Mouse (Mus musculus) ovary, adult 10 weeks (tissue): ENCODE results near the gene Tex264. TPM values are rescaled to one million over a fixed set of nuclear protein-coding genes. Genes with fewer than 3 reads are reported as not detected.

Experiments
- polyA plus RNA-seq: library from polyadenylated mRNA; stranded (reverse); fragments of 350-450 nt; fragmentation: Illumina TruSeq; extraction: RNeasy Lipid Tissue Mini Kit (QIAGEN cat#74804); gene quantifications from one replicate; pipeline ENCODE4 v1.2.3, GENCODE M21; 2014

The Tex264 gene
- polyA plus RNA-seq = 3.9 TPM

DNA sequence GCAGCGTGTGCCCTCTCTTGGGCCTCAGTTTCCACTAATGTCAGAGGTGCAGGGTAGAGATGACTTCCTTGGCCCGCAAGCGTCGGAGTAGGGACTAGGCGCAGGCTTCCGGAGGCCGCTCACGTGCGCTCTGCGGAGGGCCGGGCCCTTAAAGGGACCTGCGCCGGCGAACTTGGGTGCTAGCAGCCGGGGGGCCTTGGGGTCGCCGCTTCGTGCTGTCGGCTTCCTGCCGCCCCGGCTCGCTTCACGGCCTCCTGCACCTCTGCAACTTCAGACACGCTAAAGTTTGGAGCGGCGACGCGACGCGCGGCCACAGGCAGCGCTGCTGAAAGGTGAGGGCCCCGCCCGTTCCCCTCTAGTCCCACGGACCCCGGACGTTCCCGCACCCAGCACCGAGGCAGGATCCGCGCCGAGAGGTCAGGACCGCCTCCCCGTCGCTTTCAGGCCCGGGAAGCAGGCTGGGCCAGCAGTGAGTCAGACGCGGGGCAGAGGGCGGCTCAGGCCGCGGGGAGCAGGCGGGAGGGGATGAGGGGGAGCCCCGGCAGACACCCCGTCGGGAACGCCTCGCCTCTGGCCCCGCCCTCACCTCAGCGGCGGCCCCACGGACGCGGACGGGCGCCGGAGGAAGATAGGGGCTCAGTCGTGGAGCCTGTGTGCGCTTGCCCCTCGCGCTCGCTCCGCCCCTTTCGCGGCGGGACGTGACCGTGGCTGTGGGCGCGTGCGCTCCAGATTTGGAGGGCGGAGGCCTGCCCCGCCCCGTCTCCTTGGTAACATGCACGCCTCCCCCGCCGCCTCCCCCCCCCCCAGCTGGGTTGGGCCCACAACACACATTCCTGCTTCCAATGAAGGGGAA is at the start of gene Tex264:
Gene Tex264, minus strand, starts transcription at position 679 of the 853 bp plus-strand sequence.

DNA sequence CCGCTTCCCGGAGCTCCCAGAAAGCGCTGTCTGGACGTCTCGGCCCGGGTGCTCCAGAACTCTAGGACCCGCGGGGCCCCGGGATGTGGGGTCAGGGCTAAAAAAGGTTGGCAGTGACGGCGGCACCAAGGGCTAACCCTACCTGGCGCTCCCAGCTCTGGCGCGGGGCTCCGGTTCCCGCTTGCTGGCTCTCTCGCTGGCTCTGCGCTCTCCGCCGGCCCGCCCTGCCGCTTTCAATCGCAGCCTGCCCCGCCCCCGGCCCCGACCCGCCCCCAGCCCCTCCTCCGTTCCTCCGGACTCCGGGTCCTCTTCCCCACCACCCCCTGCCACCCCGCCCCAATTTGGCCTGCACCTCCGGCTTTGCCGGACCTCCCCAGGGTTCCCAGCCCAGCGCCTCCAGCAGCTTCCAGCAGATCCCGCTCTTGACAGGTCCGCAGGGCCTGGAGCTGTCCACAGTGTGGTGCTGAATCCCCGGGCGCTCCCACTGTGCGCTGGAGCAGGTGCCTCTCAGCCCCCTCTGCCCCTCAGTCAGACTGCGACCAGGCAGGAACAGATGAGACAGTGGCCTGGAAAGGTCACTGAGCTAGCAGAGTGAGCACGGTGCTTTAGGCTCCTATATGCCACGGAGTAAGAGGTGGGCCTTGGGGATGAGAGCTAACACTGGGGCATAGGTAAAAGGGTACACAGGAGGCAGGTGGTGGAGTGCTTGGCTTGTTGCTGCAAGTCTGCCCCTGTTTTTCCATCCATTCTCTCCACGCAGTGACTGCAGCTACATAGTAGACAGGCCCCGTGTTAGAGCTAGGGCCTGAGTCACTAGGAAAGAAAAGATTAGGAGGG is 29.6 kb downstream of the Tex264 start, which contains the start of gene Grm2:
Gene Grm2, minus strand, starts transcription at position 199 of the 837 bp plus-strand sequence.

DNA sequence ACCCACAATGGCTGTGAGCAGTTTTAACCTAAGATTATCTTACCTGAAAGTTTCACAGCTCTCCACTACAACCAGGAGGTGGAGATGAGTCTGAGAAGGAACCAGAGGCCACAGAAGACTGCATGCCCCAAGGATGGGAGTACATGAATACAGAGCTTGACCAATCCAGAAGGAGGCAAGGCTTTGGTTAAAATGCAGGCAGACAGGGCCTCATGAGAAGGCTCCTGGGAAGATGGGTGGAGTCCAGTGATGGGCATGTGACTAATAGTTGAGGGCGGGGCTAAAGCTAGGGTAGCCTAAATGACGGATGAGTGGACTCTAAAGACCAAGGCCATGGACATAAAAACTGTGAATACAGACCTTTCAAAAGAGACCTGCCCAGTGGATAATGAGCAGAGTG is 59.4 kb downstream of the Tex264 start, which contains the start of gene Iqcf6:
Gene Iqcf6, plus strand, starts transcription at position 301 of the 400 bp plus-strand sequence.

Other genes with a start within 250 kb of the Tex264 start
- not detected for gene Acy1, start 247.6 kb downstream of the Tex264 start, polyA plus RNA-seq
- gene Abhd14b, start 238.5 kb downstream of the Tex264 start, polyA plus RNA-seq = 7.1 TPM
- 1.3 TPM for gene Abhd14a, start 238.2 kb downstream of the Tex264 start, polyA plus RNA-seq
- not detected for gene Pcbp4, start 232.6 kb downstream of the Tex264 start, polyA plus RNA-seq
- gene Gpr62, start 220.0 kb downstream of the Tex264 start, polyA plus RNA-seq = not detected
- gene Rrp9, start 210.0 kb downstream of the Tex264 start, polyA plus RNA-seq = not detected
- gene Parp3, start 209.0 kb downstream of the Tex264 start, polyA plus RNA-seq = 4.7 TPM
- gene Iqcf1, start 186.0 kb downstream of the Tex264 start, polyA plus RNA-seq = not detected
- gene Iqcf5, start 171.4 kb downstream of the Tex264 start, polyA plus RNA-seq = not detected
- gene Iqcf3, start 124.3 kb downstream of the Tex264 start, polyA plus RNA-seq = not detected
- gene Iqcf4, start 114.9 kb downstream of the Tex264 start, polyA plus RNA-seq = not detected
- not detected for gene Iqcf6, start 59.3 kb downstream of the Tex264 start, polyA plus RNA-seq
- gene Grm2, start 29.8 kb downstream of the Tex264 start, polyA plus RNA-seq = not detected
- 15.0 TPM for gene Rad54l2, start 103.3 kb upstream of the Tex264 start, polyA plus RNA-seq
- gene Dcaf1, start 135.9 kb upstream of the Tex264 start, polyA plus RNA-seq = 48.6 TPM
- 24.1 TPM for gene Rbm15b, start 201.5 kb upstream of the Tex264 start, polyA plus RNA-seq
- gene Manf, start 206.1 kb upstream of the Tex264 start, polyA plus RNA-seq = 217 TPM